Mouse (Mus musculus) embryonic facial prominence, embryonic 13.5 days (tissue): ENCODE results near the gene Tpt1. TPM values are rescaled to one million over a fixed set of nuclear protein-coding genes. Genes with fewer than 3 reads are reported as not detected.
A peak's percentile ranks its signal among the peaks of the same experiment; 100 is the strongest.
"Not testable (repeated sequence)": the region's sequence is repeated elsewhere in the genome, so short reads cannot be mapped to it uniquely, and the experiment has no call there.

Source experiments
- ATAC-seq: fragments of 200-750 bp; cut with Nextera tagmentation; 2 replicates; pipeline ENCODE4 v1.8.0; 2017; ENCODE audit warnings: low read depth; ENCODE audit not compliant: insufficient number of reproducible peaks, insufficient read depth, low FRiP score, low TSS enrichment
- H3K27ac ChIP-seq: fragments of 300-500 bp; sonication (generic); 2 replicates; pipeline ENCODE4 v1.5.1; 2015; ENCODE audit warnings: moderate library complexity, mild to moderate bottlenecking, inconsistent platforms
- H3K27me3 ChIP-seq: fragments of 300-500 bp; sonication (generic); 2 replicates; pipeline ENCODE4 v1.6.1; 2015; ENCODE audit warnings: mild to moderate bottlenecking, inconsistent platforms
- H3K36me3 ChIP-seq: fragments of 300-500 bp; sonication (generic); 2 replicates; pipeline ENCODE4 v1.6.1; 2015; ENCODE audit warnings: mild to moderate bottlenecking, inconsistent platforms
- H3K4me1 ChIP-seq: fragments of 300-500 bp; sonication (generic); 2 replicates; pipeline ENCODE4 v1.6.1; 2015; ENCODE audit warnings: inconsistent platforms
- H3K4me2 ChIP-seq: fragments of 300-500 bp; sonication (generic); 2 replicates; pipeline ENCODE4 v1.6.1; 2015; ENCODE audit warnings: moderate library complexity, mild to moderate bottlenecking, inconsistent platforms
- H3K4me3 ChIP-seq: fragments of 300-500 bp; sonication (generic); 2 replicates; pipeline ENCODE4 v1.5.1; 2015; ENCODE audit warnings: mild to moderate bottlenecking, inconsistent platforms
- H3K9ac ChIP-seq: fragments of 300-500 bp; sonication (generic); 2 replicates; pipeline ENCODE4 v1.6.1; 2015; ENCODE audit warnings: mild to moderate bottlenecking, inconsistent platforms
- H3K9me3 ChIP-seq: fragments of 300-500 bp; sonication (generic); 2 replicates; pipeline ENCODE4 v1.6.1; 2016; ENCODE audit warnings: inconsistent platforms
- WGBS: fragments of 180-500 bp; shearing (Covaris S2); methylation state at CpG from one replicate; pipeline ENCODE4 v1.1.7; 2015; ENCODE audit warnings: mixed read lengths; 5-methylcytosine and 5-hydroxymethylcytosine counted together
- polyA plus RNA-seq: library from polyadenylated mRNA; unstranded; fragments of >200 nt; fragmentation: Nextera tagmentation; extraction: Ambion mirVana; gene quantifications from 2 replicates; pipeline ENCODE4 v1.2.1, GENCODE M21; 2015

Tpt1 gene
- polyA plus RNA-seq, 1 experiment from 2014 or later, result 1,171 TPM

- H3K9me3 ChIP-seq, result no peaks in the 10 kb centered on the region
- H3K4me2 ChIP-seq, result no peak overlapping the region
- no peaks in the 10 kb centered on the region for H3K36me3 ChIP-seq
- H3K9ac ChIP-seq, result no peak overlapping the region
- WGBS, result 77% methylated on average over 9 of the region's 9 CpGs
- H3K27me3 ChIP-seq, result no peaks in the 10 kb centered on the region
- H3K4me1 ChIP-seq, result peaks cover 10% of the 10 kb centered on the region
- no peak for ATAC-seq
- no peak overlapping the region for H3K27ac ChIP-seq
- H3K4me3 ChIP-seq, result no peak overlapping the region
Observed at GRCm38 (mm10) chr14:75866706-75867333, 21.9 kb downstream of the Tpt1 start.

GRCm38 (mm10) chr14:75868028-75868427, 23.1 kb downstream of the Tpt1 start:
- not testable (repeated sequence) for H3K4me3 ChIP-seq, H3K4me1 ChIP-seq, H3K27ac ChIP-seq, H3K36me3 ChIP-seq, H3K4me2 ChIP-seq, ATAC-seq, H3K9me3 ChIP-seq, H3K27me3 ChIP-seq, H3K9ac ChIP-seq
- 65% methylated on average over 3 of the region's 3 CpGs for WGBS

- Histone ChIP-seq H3K4me2 (no peak overlapping the region), H3K4me1 (no peaks in the 10 kb centered on the region), H3K4me3 (no peak overlapping the region), H3K9me3 (no peaks in the 10 kb centered on the region), H3K9ac (no peak overlapping the region), H3K36me3 (no peaks in the 10 kb centered on the region), H3K27me3 (no peaks in the 10 kb centered on the region), H3K27ac (no peak overlapping the region)
- 78% methylated on average over 14 of the region's 14 CpGs for WGBS
- ATAC-seq, result no peak
Observed at GRCm38 (mm10) chr14:75869769-75870363, 25.0 kb downstream of the Tpt1 start.

GRCm38 (mm10) chr14:75870631-75871030, 25.7 kb downstream of the Tpt1 start:
- Histone ChIP-seq H3K27me3 (no peaks in the 10 kb centered on the region), H3K4me3 (peak overlapping the region; percentile 19; the same call in 1 of the 2 replicates), H3K27ac (no peak overlapping the region), H3K9ac (peak overlapping the region; percentile 44; the same call in 1 of the 2 replicates), H3K9me3 (no peaks in the 10 kb centered on the region), H3K4me2 (peak overlapping the region; percentile 47), H3K36me3 (no peaks in the 10 kb centered on the region), H3K4me1 (no peaks in the 10 kb centered on the region)
- no peak for ATAC-seq
- 19% methylated on average over 9 of the region's 10 CpGs for WGBS

- WGBS, result 4% methylated on average over 4 of the region's 5 CpGs
- no peak overlapping the region for H3K9ac ChIP-seq
- H3K27me3 ChIP-seq, result no peaks in the 10 kb centered on the region
- H3K4me2 ChIP-seq, result no peak overlapping the region
- ATAC-seq, result no peak
- H3K4me3 ChIP-seq, result no peak overlapping the region
- no peaks in the 10 kb centered on the region for H3K4me1 ChIP-seq
- no peaks in the 10 kb centered on the region for H3K36me3 ChIP-seq
- H3K27ac ChIP-seq, result no peak overlapping the region
- H3K9me3 ChIP-seq, result no peaks in the 10 kb centered on the region
Observed at GRCm38 (mm10) chr14:75871111-75871510, 26.2 kb downstream of the Tpt1 start.

GRCm38 (mm10) chr14:75871750-75872149, 26.9 kb downstream of the Tpt1 start:
- WGBS, result 81% methylated on average over 4 of the region's 4 CpGs
- no peak overlapping the region for H3K4me2 ChIP-seq
- no peak for ATAC-seq

GRCm38 (mm10) chr14:75873612-75874011, 28.7 kb downstream of the Tpt1 start:
- Histone ChIP-seq H3K27ac (no peak overlapping the region), H3K27me3 (no peaks in the 10 kb centered on the region), H3K36me3 (no peaks in the 10 kb centered on the region), H3K4me1 (no peaks in the 10 kb centered on the region), H3K4me3 (no peak overlapping the region), H3K9me3 (no peaks in the 10 kb centered on the region), H3K9ac (no peak overlapping the region), H3K4me2 (no peak overlapping the region)
- WGBS, result 84% methylated on average over 9 of the region's 9 CpGs
- ATAC-seq, result no peak

More at GRCm38 (mm10) chr14:75871750-75872149, 26.9 kb downstream of the Tpt1 start:
- H3K4me3 ChIP-seq, result no peak overlapping the region
- no peak overlapping the region for H3K9ac ChIP-seq
- H3K36me3 ChIP-seq, result no peaks in the 10 kb centered on the region
- H3K9me3 ChIP-seq, result no peaks in the 10 kb centered on the region
- no peaks in the 10 kb centered on the region for H3K4me1 ChIP-seq
- no peak overlapping the region for H3K27ac ChIP-seq
- no peaks in the 10 kb centered on the region for H3K27me3 ChIP-seq

GRCm38 (mm10) chr14:75876320-75877043, 31.6 kb downstream of the Tpt1 start:
- WGBS, result 11% methylated on average over 21 of the region's 21 CpGs
- no peak for ATAC-seq
- peak overlapping the region; percentile 53; the same call in 1 of the 2 replicates for H3K9ac ChIP-seq
- no peaks in the 10 kb centered on the region for H3K27me3 ChIP-seq
- H3K27ac ChIP-seq, result no peak overlapping the region
- peak overlapping the region; percentile 24; the same call in 1 of the 2 replicates for H3K4me3 ChIP-seq
- H3K9me3 ChIP-seq, result no peaks in the 10 kb centered on the region
- no peaks in the 10 kb centered on the region for H3K4me1 ChIP-seq
- H3K36me3 ChIP-seq, result no peaks in the 10 kb centered on the region
- peak overlapping the region; percentile 51 for H3K4me2 ChIP-seq

- Histone ChIP-seq H3K4me3 (no peak overlapping the region), H3K36me3 (no peaks in the 10 kb centered on the region), H3K27ac (no peak overlapping the region), H3K4me1 (peaks cover 6% of the 10 kb centered on the region), H3K9ac (no peak overlapping the region), H3K9me3 (no peaks in the 10 kb centered on the region), H3K27me3 (no peaks in the 10 kb centered on the region), H3K4me2 (no peak overlapping the region)
- no peak for ATAC-seq
- WGBS, result 61% methylated on average over 3 of the region's 3 CpGs
Observed at GRCm38 (mm10) chr14:75877297-75877696, 32.4 kb downstream of the Tpt1 start.

- no peak overlapping the region for H3K4me3 ChIP-seq
- H3K4me2 ChIP-seq, result no peak overlapping the region
- H3K9me3 ChIP-seq, result no peaks in the 10 kb centered on the region
- ATAC-seq, result no peak
- H3K4me1 ChIP-seq, result peaks cover 8% of the 10 kb centered on the region
- 25% methylated on average over 8 of the region's 8 CpGs for WGBS
- no peaks in the 10 kb centered on the region for H3K27me3 ChIP-seq
- H3K27ac ChIP-seq, result no peak overlapping the region
- no peak overlapping the region for H3K9ac ChIP-seq
- no peaks in the 10 kb centered on the region for H3K36me3 ChIP-seq
Observed at GRCm38 (mm10) chr14:75878980-75879379, 34.1 kb downstream of the Tpt1 start.

- Histone ChIP-seq H3K27ac (no peak overlapping the region), H3K4me2 (no peak overlapping the region), H3K9me3 (no peaks in the 10 kb centered on the region), H3K4me1 (peaks cover 8% of the 10 kb centered on the region), H3K27me3 (no peaks in the 10 kb centered on the region), H3K36me3 (no peaks in the 10 kb centered on the region), H3K4me3 (no peak overlapping the region), H3K9ac (no peak overlapping the region)
- ATAC-seq, result no peak
- WGBS, result 30% methylated on average over 4 of the region's 4 CpGs
Observed at GRCm38 (mm10) chr14:75881856-75882255, 37.0 kb downstream of the Tpt1 start.

- no peaks in the 10 kb centered on the region for H3K9me3 ChIP-seq
- H3K36me3 ChIP-seq, result no peaks in the 10 kb centered on the region
- H3K4me2 ChIP-seq, result no peak overlapping the region
- H3K4me3 ChIP-seq, result no peak overlapping the region
- H3K27ac ChIP-seq, result no peak overlapping the region
- H3K9ac ChIP-seq, result no peak overlapping the region
- no peaks in the 10 kb centered on the region for H3K27me3 ChIP-seq
- WGBS, result 73% methylated on average over 5 of the region's 5 CpGs
- H3K4me1 ChIP-seq, result peaks cover 8% of the 10 kb centered on the region
- ATAC-seq, result no peak
Observed at GRCm38 (mm10) chr14:75883330-75883729, 38.4 kb downstream of the Tpt1 start.
